Mouse (Mus musculus) urinary bladder, postnatal 10 days (tissue): Measurements from ENCODE around the gene Nav2.

Source experiments
- DNase-seq: peaks from one replicate; pipeline ENCODE4 v3.0.0; 2022; ENCODE audit warnings: low spot score

Nav2 gene

DNA sequence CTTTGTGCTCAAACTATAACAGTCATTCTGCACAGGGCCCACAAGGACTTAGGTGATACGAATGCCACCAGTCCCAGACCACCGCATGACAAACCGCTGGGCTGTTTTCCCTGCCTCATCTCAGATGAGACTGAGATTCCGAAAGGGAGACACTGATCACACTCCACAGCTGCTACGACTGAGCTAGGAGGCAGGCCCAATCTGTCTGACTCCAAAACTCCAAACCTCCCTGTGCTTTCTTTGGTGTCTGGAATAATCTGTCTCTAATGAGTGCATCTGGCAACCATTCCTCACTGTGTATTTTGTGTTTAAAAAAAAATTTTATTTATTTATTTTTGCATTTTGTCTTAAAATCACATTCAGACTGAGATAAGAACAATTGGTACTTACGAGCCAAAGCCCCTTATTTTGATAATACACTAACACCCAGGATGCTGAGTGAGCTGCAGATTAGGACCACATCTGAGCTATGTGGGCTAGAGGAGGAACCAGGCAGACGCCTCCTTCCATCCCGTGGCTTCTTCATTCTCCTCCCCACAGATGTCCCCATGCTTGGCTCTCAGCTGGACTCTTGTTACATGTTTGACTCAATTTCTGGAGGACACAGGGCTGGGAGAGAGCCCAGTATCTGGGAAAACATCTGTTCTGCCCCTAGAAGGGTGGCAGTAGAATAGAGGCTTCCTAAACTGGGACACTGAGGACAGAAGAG, 149.9 kb downstream of the Nav2 start:
- no peak for DNase-seq

- DNase-seq, result no peak
Measured at GRCm38 (mm10) chr7:49064792-49065521, 156.4 kb downstream of the Nav2 start.

- no peak for DNase-seq
Measured at GRCm38 (mm10) chr7:49065621-49066475, 157.3 kb downstream of the Nav2 start.

DNA sequence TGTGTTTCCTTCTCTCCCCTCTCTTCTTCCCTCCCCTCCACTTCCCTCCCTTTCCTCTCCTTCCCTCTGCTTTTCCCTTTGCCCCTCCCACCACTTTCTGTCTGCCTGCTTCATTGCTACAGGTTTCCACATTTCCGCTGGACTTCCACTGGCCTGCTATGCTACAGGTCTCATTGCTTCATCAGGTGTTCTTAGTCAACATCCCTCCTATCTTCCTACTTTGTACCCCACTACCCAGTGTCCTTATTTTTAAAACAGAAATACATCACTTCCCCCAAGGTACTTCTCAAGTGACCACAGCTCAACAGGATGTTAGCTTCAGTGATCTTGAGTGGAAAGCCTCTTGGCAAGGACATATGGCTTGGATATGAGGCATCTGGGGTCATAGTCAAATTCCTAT, 158.3 kb downstream of the Nav2 start:
- DNase-seq, result no peak

GRCm38 (mm10) chr7:49069396-49069961, 161.0 kb downstream of the Nav2 start:
- no peak for DNase-seq

- no peak for DNase-seq
Measured at GRCm38 (mm10) chr7:49070621-49071020, 162.1 kb downstream of the Nav2 start.

DNA sequence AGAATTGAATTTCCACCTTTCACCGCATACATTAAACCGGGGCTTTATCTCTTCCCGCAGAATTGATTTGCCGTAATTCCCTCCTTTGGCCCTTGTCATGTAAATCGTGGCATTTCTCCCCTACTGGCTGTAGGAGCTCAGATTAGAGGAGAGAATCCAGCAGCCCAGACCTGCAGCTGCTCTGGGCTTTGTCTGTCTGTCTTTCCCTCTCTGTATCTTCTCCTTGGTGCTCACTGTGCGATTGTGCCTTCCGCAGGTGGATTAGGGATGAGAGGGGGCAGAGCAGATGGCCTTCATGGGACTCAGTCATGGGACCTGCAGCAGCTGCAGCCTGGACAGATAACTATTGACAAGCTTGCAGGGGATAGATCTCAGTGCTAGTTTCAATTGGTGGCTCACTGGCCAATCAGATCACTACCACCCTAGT, 162.6 kb downstream of the Nav2 start:
- DNase-seq, result no peak

- no peak for DNase-seq
Measured at GRCm38 (mm10) chr7:49075333-49075934, 166.9 kb downstream of the Nav2 start.

DNA sequence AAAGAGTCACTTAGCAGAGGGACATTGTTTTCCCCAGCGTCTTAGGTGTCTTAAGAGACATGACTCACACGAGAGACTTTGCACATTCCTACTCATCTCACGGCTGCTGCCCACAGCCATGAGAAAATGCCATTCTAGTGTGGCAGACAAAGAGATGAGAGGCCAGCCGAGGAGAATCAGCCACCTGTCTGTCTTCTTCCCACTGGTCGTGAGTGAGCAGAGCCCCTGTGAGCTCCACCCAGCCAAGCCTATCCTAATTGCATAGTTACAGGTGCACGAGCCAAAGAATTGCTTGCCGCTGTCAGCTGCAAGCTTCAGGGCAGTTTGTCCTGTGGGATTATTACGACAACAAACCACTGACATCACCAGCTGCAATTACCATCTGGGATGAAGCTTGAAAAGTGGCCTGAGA, 167.8 kb downstream of the Nav2 start:
- no peak for DNase-seq

DNA sequence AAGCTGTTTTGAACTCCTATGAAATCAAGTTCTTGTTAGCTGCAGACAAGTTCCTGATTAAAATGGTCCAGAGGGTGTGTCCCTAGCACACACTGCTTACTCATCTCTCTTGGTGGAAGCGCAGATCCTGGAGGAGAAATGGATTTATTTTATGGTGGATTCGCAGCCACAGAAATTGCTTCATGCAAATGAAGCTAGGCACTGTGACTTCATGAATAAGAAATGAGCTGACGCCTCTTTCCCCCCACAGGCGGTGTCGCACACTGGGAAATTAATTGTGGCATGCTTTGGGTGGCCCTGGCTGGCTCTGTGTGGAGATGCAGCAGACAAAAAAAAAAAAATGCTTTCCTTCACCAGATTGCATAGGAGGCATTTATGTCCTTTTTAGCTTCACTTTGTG, 170.4 kb downstream of the Nav2 start:
- DNase-seq, result no peak

- no peak for DNase-seq
Measured at GRCm38 (mm10) chr7:49082585-49083165, 174.2 kb downstream of the Nav2 start.

GRCm38 (mm10) chr7:49084768-49085167, 176.3 kb downstream of the Nav2 start:
- no peak for DNase-seq

DNA sequence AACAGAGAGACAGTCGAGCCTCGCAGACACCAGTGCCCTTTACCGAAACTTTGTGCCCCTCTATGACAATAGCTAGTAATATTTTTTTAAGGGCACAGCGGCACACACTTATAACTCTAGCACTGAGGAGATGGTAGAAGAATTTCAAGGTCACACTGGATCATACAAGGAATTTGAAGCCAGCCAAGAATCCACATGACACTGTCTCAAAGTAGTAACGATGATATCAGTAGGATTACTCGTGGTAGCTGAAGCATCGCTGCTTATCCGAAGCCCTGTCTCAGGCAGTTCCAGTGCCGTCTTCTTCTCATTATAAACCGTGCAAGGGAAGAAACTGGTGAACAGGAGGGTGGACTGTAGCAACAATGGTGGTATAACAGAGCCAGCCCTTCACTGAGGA, 177.2 kb downstream of the Nav2 start:
- DNase-seq, result no peak

- no peak for DNase-seq
Measured at GRCm38 (mm10) chr7:49087154-49087553, 178.6 kb downstream of the Nav2 start.

DNA sequence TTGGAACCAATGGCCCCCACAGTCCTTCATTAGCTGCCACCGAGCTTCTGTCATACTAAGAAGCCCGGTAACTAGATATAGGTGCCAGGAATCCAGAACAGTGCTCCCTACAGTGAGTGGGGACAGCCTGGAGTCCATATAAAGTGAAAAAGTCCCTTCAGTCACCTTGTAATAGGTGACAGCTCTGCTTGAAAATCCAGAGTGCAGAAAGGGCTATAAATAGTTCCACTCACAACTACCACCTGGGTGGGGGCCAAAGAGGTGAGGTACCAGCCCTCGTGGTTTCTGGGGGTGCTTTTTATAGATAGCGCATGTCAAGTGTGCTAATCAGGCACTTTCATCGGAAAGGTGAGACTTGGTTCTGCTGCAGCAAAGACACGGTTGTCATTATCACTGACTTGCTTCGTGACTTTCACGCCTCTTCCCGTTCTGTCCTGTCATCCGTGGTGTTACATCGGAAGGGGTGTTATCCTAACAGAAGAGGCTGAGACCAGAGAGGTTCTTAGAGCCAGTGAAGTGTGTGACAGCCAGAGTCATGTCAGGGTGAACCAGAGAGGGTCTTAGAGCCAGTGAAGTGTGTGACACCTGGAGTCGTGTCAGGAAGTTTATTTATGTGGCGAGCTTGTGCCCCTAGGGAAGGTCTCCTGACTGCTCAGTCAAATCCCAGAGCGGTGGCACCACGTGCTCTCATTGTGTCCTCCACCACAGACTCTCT, 179.8 kb downstream of the Nav2 start:
- no peak for DNase-seq

- DNase-seq, result no peak
Measured at GRCm38 (mm10) chr7:49091371-49091770, 182.9 kb downstream of the Nav2 start.

GRCm38 (mm10) chr7:49091921-49092320, 183.4 kb downstream of the Nav2 start:
- no peak for DNase-seq

DNA sequence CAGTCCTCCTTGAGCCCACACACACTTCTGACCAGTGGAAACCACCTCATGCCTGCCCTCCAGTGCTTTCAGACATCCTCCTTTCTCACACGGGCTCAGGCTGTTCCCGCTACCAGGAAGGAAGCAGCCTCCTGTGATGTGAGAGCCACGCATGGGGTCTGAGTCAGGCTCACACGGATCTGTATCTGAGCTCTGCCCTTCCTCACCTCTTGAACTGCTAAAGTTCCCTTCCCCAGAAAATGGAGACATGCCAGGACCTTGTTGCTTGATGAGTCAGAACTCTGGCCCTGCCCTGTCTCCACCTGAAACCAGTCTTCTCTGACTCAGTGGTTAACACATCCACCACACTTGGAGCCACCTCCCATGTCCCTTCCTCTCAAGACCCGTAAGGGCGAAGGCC, 185.1 kb downstream of the Nav2 start:
- DNase-seq, result no peak

GRCm38 (mm10) chr7:49094531-49094930, 186.0 kb downstream of the Nav2 start:
- no peak for DNase-seq

DNA sequence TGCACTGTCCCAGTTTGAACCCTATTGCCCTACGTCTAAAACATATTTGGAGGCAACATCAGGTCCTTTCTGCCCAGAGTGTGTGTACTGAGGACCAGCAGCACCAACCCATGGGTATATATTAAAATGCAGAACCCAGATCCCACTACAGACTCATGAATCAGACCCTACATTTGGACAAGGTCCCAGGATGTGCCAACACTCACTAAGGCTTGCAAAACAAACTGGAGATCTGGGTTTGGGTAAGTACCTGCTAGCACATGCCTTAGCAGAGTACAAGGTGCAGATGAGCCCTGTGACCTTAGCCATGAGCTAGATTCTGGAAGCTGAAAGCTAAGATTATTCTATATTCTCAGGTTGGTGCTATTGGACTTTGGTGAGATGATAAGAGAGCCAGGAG, 192.8 kb downstream of the Nav2 start:
- DNase-seq, result no peak

- no peak for DNase-seq
Measured at GRCm38 (mm10) chr7:49102223-49102622, 193.7 kb downstream of the Nav2 start.
